Mouse (Mus musculus): ENCODE results near the gene Slx4ip.

- TF ChIP-seq GATA1 (IDR thresholded peaks at IDR 0.05; ENCODE audit: borderline replicate concordance, low read length) = no peak
- no peak for TF ChIP-seq FLI1 (IDR thresholded peaks at IDR 0.05; ENCODE audit: low read length)
Observed at GRCm38 (mm10) chr2:137117321-137117690, 226.3 kb downstream of the Slx4ip start.

All from megakaryocyte, embryonic 14.5 days (primary cell).